Mouse (Mus musculus): ENCODE measurements at regions not wholly inside any gene's neighbourhood (a gene's known extent, or its start where the extent isn't known, plus 50 kb on each side); places are given as distances from the start of the nearest gene placed in this dataset.

GRCm38 (mm10) chr5:28904500-28904899 lies 291.3 kb upstream of the Rnf32 start:
- TF ChIP-seq POLR2A (IDR thresholded peaks at IDR 0.05; ENCODE audit: insufficient read depth, low read depth, low read length) (no peak), CTCF (IDR thresholded peaks at IDR 0.05) (no peak)

Data from heart, adult 2 months (tissue).